Mouse (Mus musculus) hindbrain, embryonic 16.5 days (tissue): Measurements from ENCODE around the gene Snx1. TPM values are rescaled to one million over a fixed set of nuclear protein-coding genes. Genes with fewer than 3 reads are reported as not detected.
A peak's percentile ranks its signal among the peaks of the same experiment; 100 is the strongest.

Source experiments
- ATAC-seq: fragments of 200-750 bp; cut with Nextera tagmentation; 2 replicates; pipeline ENCODE4 v1.8.0; 2017; ENCODE audit warnings: moderate TSS enrichment, moderate library complexity
- H3K27ac ChIP-seq: fragments of 300-500 bp; sonication (generic); 2 replicates; pipeline ENCODE4 v1.5.1; 2014; ENCODE audit warnings: low read depth, mild to moderate bottlenecking, control low read depth, low read length, moderate library complexity
- H3K27me3 ChIP-seq: fragments of 300-500 bp; sonication (generic); replicated peaks from 2 replicates; pipeline ENCODE4 v1.6.1; 2014; ENCODE audit warnings: low read length; ENCODE audit not compliant: control insufficient read depth, insufficient read depth
- H3K36me3 ChIP-seq: fragments of 300-500 bp; sonication (generic); 2 replicates; pipeline ENCODE4 v1.6.1; 2014; ENCODE audit warnings: mild to moderate bottlenecking, low read length, moderate library complexity, mixed read lengths; ENCODE audit not compliant: control insufficient read depth, insufficient read depth
- H3K4me1 ChIP-seq: fragments of 300-500 bp; sonication (generic); 2 replicates; pipeline ENCODE4 v1.6.1; 2014; ENCODE audit warnings: low read depth, low read length; ENCODE audit not compliant: control insufficient read depth, insufficient read depth
- H3K4me2 ChIP-seq: fragments of 300-500 bp; sonication (generic); 2 replicates; pipeline ENCODE4 v1.6.1; 2014; ENCODE audit warnings: mild to moderate bottlenecking, low read length, control low read depth, moderate library complexity
- H3K4me3 ChIP-seq: fragments of 300-500 bp; sonication (generic); 2 replicates; pipeline ENCODE4 v1.5.1; 2014; ENCODE audit warnings: mild to moderate bottlenecking, low read length, control low read depth, moderate library complexity
- H3K9ac ChIP-seq: fragments of 300-500 bp; sonication (generic); 2 replicates; pipeline ENCODE4 v1.6.1; 2014; ENCODE audit warnings: low read depth, mild to moderate bottlenecking, control low read depth, low read length, moderate library complexity
- H3K9me3 ChIP-seq: fragments of 300-500 bp; sonication (generic); 2 replicates; pipeline ENCODE4 v1.6.1; 2014; ENCODE audit warnings: mild to moderate bottlenecking, low read length, moderate library complexity; ENCODE audit not compliant: control insufficient read depth
- WGBS: fragments of 180-500 bp; shearing (Covaris S2); extraction: QIAGEN DNeasy Blood & Tissue Kit; methylation state at CpG from one replicate; pipeline ENCODE4 v1.1.7; 2014; 5-methylcytosine and 5-hydroxymethylcytosine counted together
- polyA plus RNA-seq: library from polyadenylated mRNA; unstranded; fragments of >200 nt; fragmentation: Nextera tagmentation; extraction: Ambion mirVana; gene quantifications from 2 replicates; pipeline ENCODE4 v1.2.1, GENCODE M21; 2015

Gene Snx1
- polyA plus RNA-seq, 1 experiment from 2014 or later: 77.2 TPM

GRCm38 (mm10) chr9:66068056-66068455 is 58.3 kb downstream of the Snx1 start:
- Histone ChIP-seq H3K27me3 (0 out of 2 replicates have a peak, but pooled peaks cover 8% of the 10 kb centered on the region), H3K9ac (no peak overlapping the region), H3K4me1 (peaks cover 10% of the 10 kb centered on the region), H3K4me3 (no peak overlapping the region), H3K4me2 (no peak overlapping the region), H3K36me3 (peaks cover 36% of the 10 kb centered on the region), H3K9me3 (no peaks in the 10 kb centered on the region), H3K27ac (no peak overlapping the region)
- 69% methylated on average over 4 of the region's 4 CpGs for WGBS
- ATAC-seq: no peak

DNA sequence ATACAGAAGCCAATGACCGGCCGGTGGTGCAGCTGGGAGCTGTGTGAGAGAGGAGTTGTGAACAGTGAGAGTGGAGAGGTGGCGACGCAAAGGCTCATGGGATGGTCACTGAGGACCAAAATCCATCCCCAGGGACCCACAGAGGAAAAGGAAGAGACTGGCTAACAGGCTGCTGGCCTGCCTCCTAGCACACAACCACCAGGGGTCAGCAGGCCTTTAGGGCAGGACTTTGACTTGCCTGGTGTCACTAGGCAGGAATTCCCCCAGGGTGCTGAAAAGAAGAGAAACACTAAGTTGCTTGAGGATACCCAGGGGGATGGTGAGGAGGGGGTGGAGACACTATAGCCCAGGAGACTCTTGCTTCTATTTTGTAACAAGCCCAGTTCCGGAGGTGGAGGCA is 58.8 kb downstream of the Snx1 start:
- Histone ChIP-seq H3K27me3 (0 out of 2 replicates have a peak, but pooled peaks cover 8% of the 10 kb centered on the region), H3K4me3 (no peak overlapping the region), H3K27ac (no peak overlapping the region), H3K9ac (no peak overlapping the region), H3K4me1 (peaks cover 10% of the 10 kb centered on the region), H3K9me3 (no peaks in the 10 kb centered on the region), H3K36me3 (peaks cover 41% of the 10 kb centered on the region), H3K4me2 (no peak overlapping the region)
- ATAC-seq: no peak
- 30% methylated on average over 5 of the region's 5 CpGs for WGBS

DNA sequence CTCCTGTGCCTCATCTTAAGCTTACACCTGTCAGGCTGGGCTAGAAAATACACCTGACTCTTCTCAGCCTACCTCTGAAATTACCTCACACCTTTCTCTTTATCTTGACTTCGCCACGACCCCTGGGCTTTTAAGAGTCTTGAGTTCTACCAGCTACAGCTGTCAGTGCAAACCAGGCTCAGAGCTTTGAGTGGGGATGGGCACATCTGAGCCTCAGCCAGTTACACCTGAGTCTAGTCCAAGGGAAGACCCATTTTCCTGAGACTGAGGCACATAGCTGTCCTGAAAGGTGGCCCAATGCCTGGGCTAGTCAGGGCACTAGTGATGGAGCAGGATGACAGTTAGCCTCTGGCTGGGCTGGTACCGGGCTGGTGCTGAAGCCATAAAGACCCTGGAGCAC is 59.6 kb downstream of the Snx1 start:
- H3K27me3 ChIP-seq: 0 out of 2 replicates have a peak, but pooled peaks cover 8% of the 10 kb centered on the region
- no peaks in the 10 kb centered on the region for H3K9me3 ChIP-seq
- H3K36me3 ChIP-seq: peaks cover 43% of the 10 kb centered on the region
- ATAC-seq: no peak
- no peak overlapping the region for H3K9ac ChIP-seq
- H3K4me1 ChIP-seq: peaks cover 10% of the 10 kb centered on the region
- H3K27ac ChIP-seq: no peak overlapping the region
- no peak overlapping the region for H3K4me3 ChIP-seq
- H3K4me2 ChIP-seq: no peak overlapping the region
- WGBS: 90% methylated on average over 3 of the region's 3 CpGs

- WGBS: 95% methylated on average over 11 of the region's 11 CpGs
- peaks cover 21% of the 10 kb centered on the region for H3K4me1 ChIP-seq
- ATAC-seq: no peak
- no peaks in the 10 kb centered on the region for H3K9me3 ChIP-seq
- peaks cover 43% of the 10 kb centered on the region for H3K36me3 ChIP-seq
- H3K27me3 ChIP-seq: 0 out of 2 replicates have a peak, but pooled peaks cover 8% of the 10 kb centered on the region
- no peak overlapping the region for H3K4me2 ChIP-seq
- no peak overlapping the region for H3K9ac ChIP-seq
- no peak overlapping the region for H3K4me3 ChIP-seq
- no peak overlapping the region for H3K27ac ChIP-seq
Observed at GRCm38 (mm10) chr9:66064316-66064715, 62.1 kb downstream of the Snx1 start.

DNA sequence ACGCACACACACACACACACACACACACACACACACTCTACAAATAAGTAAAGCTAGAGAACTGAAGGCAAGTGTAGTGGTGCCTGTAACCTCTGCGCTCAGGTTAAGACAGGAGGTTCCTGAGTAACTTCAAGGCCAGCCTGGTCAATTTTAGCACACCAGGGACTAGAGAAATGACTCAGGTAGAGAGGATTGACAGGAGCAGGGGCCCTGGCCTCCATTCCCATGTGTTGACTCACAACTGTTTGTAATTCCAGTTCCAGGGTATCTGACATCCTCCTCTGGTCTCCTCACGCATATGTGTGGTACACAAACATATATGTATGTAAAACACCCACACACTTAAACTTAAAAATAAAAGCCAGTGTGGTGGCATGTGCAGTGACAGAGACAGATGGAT is 62.9 kb downstream of the Snx1 start:
- H3K9me3 ChIP-seq: no peaks in the 10 kb centered on the region
- 0 out of 2 replicates have a peak, but pooled peaks cover 8% of the 10 kb centered on the region for H3K27me3 ChIP-seq
- H3K36me3 ChIP-seq: peaks cover 43% of the 10 kb centered on the region
- H3K27ac ChIP-seq: no peak overlapping the region
- no peak overlapping the region for H3K9ac ChIP-seq
- no peak overlapping the region for H3K4me3 ChIP-seq
- no peak overlapping the region for H3K4me2 ChIP-seq
- ATAC-seq: no peak
- WGBS: 98% methylated on average over 3 of the region's 3 CpGs
- peaks cover 14% of the 10 kb centered on the region for H3K4me1 ChIP-seq

DNA sequence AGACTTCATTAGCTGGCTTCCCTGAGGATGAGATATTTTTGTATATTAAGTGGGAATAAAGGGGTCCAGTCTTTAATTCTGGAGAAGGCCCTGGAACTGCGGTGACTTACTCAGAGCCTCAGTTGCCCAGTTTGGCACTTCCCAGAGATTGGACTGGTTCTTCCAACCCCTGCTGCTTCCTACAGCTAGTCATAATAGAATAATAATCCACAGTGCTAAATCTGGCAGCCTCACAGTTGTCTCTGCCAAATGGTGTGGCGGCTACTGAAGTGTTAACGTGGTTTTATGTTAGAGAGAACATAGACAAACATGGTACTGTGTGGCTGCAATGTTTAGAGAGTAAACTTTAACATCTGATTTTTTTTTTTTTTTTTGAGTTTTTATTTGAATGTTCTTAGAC is 64.7 kb downstream of the Snx1 start:
- no peak overlapping the region for H3K27ac ChIP-seq
- peaks cover 14% of the 10 kb centered on the region for H3K4me1 ChIP-seq
- no peak overlapping the region; the same call in 1 of the 2 replicates for H3K4me3 ChIP-seq
- no peak for ATAC-seq
- peak overlapping the region; percentile 89; the same call in 1 of the 2 replicates for H3K9ac ChIP-seq
- H3K36me3 ChIP-seq: peaks cover 37% of the 10 kb centered on the region
- H3K27me3 ChIP-seq: no peaks in the 10 kb centered on the region
- 76% methylated on average over 3 of the region's 3 CpGs for WGBS
- peak overlapping the region; percentile 83 for H3K4me2 ChIP-seq
- no peaks in the 10 kb centered on the region for H3K9me3 ChIP-seq

DNA sequence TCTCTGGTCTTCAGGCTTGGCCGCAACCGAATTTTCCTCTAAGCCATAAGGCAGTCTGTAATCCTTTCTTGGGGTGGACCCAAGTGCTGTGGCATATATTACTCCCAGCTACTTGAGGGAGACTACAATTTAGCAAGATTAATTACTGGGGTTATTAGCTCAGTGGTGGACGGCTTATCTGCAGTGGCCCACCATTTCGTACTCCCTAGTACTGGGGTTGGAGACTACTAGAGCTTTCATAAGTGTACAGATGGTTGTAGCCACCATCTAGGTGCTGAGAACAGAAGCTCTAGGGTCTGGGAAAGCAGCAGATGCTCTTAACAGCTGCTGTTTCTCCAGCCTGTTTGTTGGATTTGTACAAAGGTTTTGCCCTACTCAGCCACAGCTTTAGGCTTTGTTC is 65.4 kb downstream of the Snx1 start:
- Histone ChIP-seq H3K9ac (peak overlapping the region; percentile 89), H3K4me2 (peak overlapping the region; percentile 83), H3K9me3 (no peaks in the 10 kb centered on the region), H3K4me1 (peaks cover 14% of the 10 kb centered on the region), H3K27ac (peak overlapping the region; percentile 16; the same call in 1 of the 2 replicates), H3K4me3 (peak overlapping the region; percentile 75), H3K36me3 (peaks cover 31% of the 10 kb centered on the region), H3K27me3 (no peaks in the 10 kb centered on the region)
- ATAC-seq: no peak
- 25% methylated on average over 4 of the region's 4 CpGs for WGBS

DNA sequence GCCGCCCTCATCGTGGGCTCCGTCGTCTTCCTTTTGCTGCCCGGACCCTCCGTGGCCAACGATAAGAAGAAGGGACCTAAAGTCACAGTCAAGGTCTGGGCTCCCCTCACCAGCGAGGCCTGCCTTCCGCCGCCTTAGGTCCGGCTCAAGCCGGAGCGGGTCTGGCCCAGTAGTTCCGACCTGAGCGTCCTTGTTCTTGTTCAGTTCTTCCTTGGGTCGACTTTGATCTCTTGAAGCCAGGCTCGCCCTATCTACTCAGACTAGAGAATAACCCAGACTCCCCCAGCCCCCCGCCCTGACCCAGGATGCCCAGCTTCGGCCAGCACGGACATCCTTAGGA is 66.1 kb downstream of the Snx1 start:
- Histone ChIP-seq H3K9ac (peak overlapping the region; percentile 89), H3K36me3 (peaks cover 25% of the 10 kb centered on the region), H3K4me3 (peak overlapping the region; percentile 75), H3K27me3 (no peaks in the 10 kb centered on the region), H3K4me2 (peak overlapping the region; percentile 83), H3K9me3 (no peaks in the 10 kb centered on the region), H3K27ac (peak overlapping the region; percentile 89), H3K4me1 (peaks cover 14% of the 10 kb centered on the region)
- peak; percentile 76 for ATAC-seq
- 0% methylated on average over 20 of the region's 20 CpGs for WGBS

- peak within 1 kb of the TSS; percentile 89 for H3K9ac ChIP-seq
- H3K9me3 ChIP-seq: no peaks in the 10 kb centered on the region
- H3K27me3 ChIP-seq: no peaks in the 10 kb centered on the region
- WGBS: 1% methylated on average over 51 of the region's 51 CpGs
- H3K27ac ChIP-seq: peak within 1 kb of the TSS; percentile 89
- ATAC-seq: peak; percentile 98
- H3K4me2 ChIP-seq: peak within 1 kb of the TSS; percentile 83
- H3K4me3 ChIP-seq: peak within 1 kb of the TSS; percentile 75
- H3K36me3 ChIP-seq: peaks cover 22% of the 10 kb centered on the region
- peaks cover 14% of the 10 kb centered on the region for H3K4me1 ChIP-seq
Observed at GRCm38 (mm10) chr9:66059583-66060307, 66.6 kb downstream of the Snx1 start, which contains the start of gene Ppib. Gene Ppib (plus strand): TSS chr9:66060222.
